Mouse (Mus musculus) ovary, postnatal 14 days (tissue): ENCODE measurements around the gene Cldn14.
"Not testable (repeated sequence)": the region's sequence is repeated elsewhere in the genome, so short reads cannot be mapped to it uniquely, and the experiment has no call there.

Source experiments
- DNase-seq: peaks from one replicate; pipeline ENCODE4 v3.0.0; 2022; ENCODE audit warnings: low spot score

Cldn14 gene

GRCm38 (mm10) chr16:94006706-94007665, 1.7 kb downstream of the Cldn14 start:
- DNase-seq: no peak

GRCm38 (mm10) chr16:94003478-94003877, 5.2 kb downstream of the Cldn14 start:
- DNase-seq: no peak

- no peak for DNase-seq
Observed at GRCm38 (mm10) chr16:94001366-94001765, 7.3 kb downstream of the Cldn14 start.

- DNase-seq: no peak
Observed at GRCm38 (mm10) chr16:93998895-93999294, 9.7 kb downstream of the Cldn14 start.

- no peak for DNase-seq
Observed at GRCm38 (mm10) chr16:93983576-93983975, 25.1 kb downstream of the Cldn14 start.

- DNase-seq: no peak
Observed at GRCm38 (mm10) chr16:93982341-93982740, 26.3 kb downstream of the Cldn14 start.

- DNase-seq: no peak
Observed at GRCm38 (mm10) chr16:93981190-93981841, 27.3 kb downstream of the Cldn14 start.

- not testable (repeated sequence) for DNase-seq
Observed at GRCm38 (mm10) chr16:93980338-93980737, 28.3 kb downstream of the Cldn14 start.

- no peak for DNase-seq
Observed at GRCm38 (mm10) chr16:93979316-93979715, 29.3 kb downstream of the Cldn14 start.

- DNase-seq: no peak
Observed at GRCm38 (mm10) chr16:93977587-93977986, 31.1 kb downstream of the Cldn14 start.

GRCm38 (mm10) chr16:93976907-93977306, 31.7 kb downstream of the Cldn14 start:
- DNase-seq: no peak

- no peak for DNase-seq
Observed at GRCm38 (mm10) chr16:93975430-93975829, 33.2 kb downstream of the Cldn14 start.

- DNase-seq: no peak
Observed at GRCm38 (mm10) chr16:93974278-93974677, 34.4 kb downstream of the Cldn14 start.

- DNase-seq: no peak
Observed at GRCm38 (mm10) chr16:93973554-93973953, 35.1 kb downstream of the Cldn14 start.

GRCm38 (mm10) chr16:93973123-93973522, 35.5 kb downstream of the Cldn14 start:
- no peak for DNase-seq

GRCm38 (mm10) chr16:93971046-93971445, 37.6 kb downstream of the Cldn14 start:
- no peak for DNase-seq

GRCm38 (mm10) chr16:93967893-93968292, 40.7 kb downstream of the Cldn14 start:
- no peak for DNase-seq

- DNase-seq: no peak
Observed at GRCm38 (mm10) chr16:93962283-93962682, 46.4 kb downstream of the Cldn14 start.

GRCm38 (mm10) chr16:93961099-93961646, 47.5 kb downstream of the Cldn14 start:
- no peak for DNase-seq

GRCm38 (mm10) chr16:93960495-93960894, 48.1 kb downstream of the Cldn14 start:
- DNase-seq: no peak

GRCm38 (mm10) chr16:93957402-93957801, 51.2 kb downstream of the Cldn14 start:
- DNase-seq: no peak

- no peak for DNase-seq
Observed at GRCm38 (mm10) chr16:93956986-93957385, 51.7 kb downstream of the Cldn14 start.

GRCm38 (mm10) chr16:93947396-93947795, 61.2 kb downstream of the Cldn14 start:
- DNase-seq: no peak
